Mouse (Mus musculus): ENCODE measurements around the gene Isoc2a.

DNA sequence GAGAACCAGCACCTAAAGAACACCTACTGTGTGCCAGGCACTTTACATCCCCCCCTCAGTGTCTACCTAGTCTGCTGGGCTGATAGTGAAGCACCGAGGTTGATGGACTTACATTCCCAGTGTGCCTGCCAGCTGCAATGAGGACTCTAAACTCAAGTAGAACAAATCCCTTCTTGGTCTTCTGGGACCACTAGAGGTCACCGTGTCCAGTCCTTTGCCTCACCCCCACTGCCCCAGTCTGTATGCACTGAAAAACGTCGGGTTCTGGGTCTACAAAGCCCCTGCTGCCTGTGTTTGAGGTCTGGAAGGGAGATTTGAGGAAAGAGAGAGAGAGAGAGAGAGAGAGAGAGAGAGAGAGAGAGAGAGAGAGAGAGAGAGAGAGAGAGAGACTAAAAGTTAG lies 47.5 kb downstream of the Isoc2a start:
- no peak for TF ChIP-seq CTCF (IDR thresholded peaks at IDR 0.05; ENCODE audit: extremely low read depth, insufficient read depth, insufficient read length, insufficient replicate concordance)
- TF ChIP-seq POLR2A (IDR thresholded peaks at IDR 0.05; ENCODE audit: low read depth, low read length): no peak

All from spleen, adult 2 months (tissue).